Comparison of ENCODE assay signal across 9 mouse cellular contexts in the genomic region with DNA sequence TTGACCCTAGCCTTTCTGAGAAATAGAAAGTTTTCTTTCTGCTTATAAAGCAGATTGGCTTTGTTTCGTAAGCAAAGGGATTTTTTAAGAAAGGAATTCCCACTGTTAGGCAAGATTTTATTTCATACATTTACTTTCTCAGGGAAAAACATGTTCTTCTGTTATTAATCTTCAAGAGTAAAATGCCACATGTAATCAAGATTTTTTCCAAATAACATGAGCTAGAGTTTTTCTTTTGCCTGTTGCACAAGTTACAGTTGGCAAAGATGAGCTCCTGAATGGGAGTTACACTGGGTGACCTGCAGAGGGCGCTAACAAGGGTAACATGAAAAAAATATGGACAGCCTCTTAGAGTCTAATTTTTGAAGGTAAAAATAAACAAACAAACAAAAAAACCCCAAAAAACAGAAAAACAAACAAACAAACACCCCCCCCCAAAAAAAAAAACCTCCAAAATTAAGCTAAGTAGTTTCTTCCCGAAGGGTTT.
DNase-seq lines count a peak whose midpoint lies in the region; ATAC-seq lines count a peak whose summit lies in the region.
"Had no signal": no experiment of that assay in that cellular context is flagged by ENCODE, and none has a peak within 500 bp of the region (broad histone marks: within the 10 kb centered on the region; RNA-seq: fewer than 3 reads in every experiment).

No protein-coding gene starts in this region.

- no peaks in the 10 kb centered on the region for H3K36me3 ChIP-seq in hindbrain, embryonic 10.5 days
- H3K36me3 ChIP-seq: intestine, embryonic 15.5 days had no signal

- peak; percentile 61 for DNase-seq in gastrocnemius, adult 18-20 months (ENCODE audit: low spot score)
- DNase-seq in gastrocnemius, postnatal 36 days = no peak
- DNase-seq in testis, postnatal 10 days (ENCODE audit: low spot score) = peak; percentile 80
- no peak for DNase-seq in testis, postnatal 14 days (ENCODE audit: low spot score)
- peak; percentile 19 for DNase-seq in naive thymus-derived CD4-positive, alpha-beta T cell, adult 2 months (ENCODE audit: low read depth)
- no peak for DNase-seq in hindbrain, embryonic 10.5 days (ENCODE audit: low spot score)
- no peak for DNase-seq in ovary, adult 18-20 months (ENCODE audit: low spot score)

- no peak overlapping the region for H3K4me3 ChIP-seq in hindbrain, embryonic 10.5 days
- H3K4me3 ChIP-seq: intestine, embryonic 15.5 days had no signal

- H3K9me3 ChIP-seq in hindbrain, embryonic 10.5 days = no peaks in the 10 kb centered on the region
- H3K9me3 ChIP-seq: intestine, embryonic 15.5 days had no signal

- 75% methylated on average over 3 of the region's 3 CpGs for WGBS in hindbrain, embryonic 10.5 days

- no peaks in the 10 kb centered on the region for H3K27me3 ChIP-seq in hindbrain, embryonic 10.5 days (ENCODE audit: insufficient read depth, poor library complexity, severe bottlenecking)
- H3K27me3 ChIP-seq: intestine, embryonic 15.5 days had no signal

- 0 out of 2 replicates have a peak, but pooled peaks have one; percentile 58 for ATAC-seq in common myeloid progenitor, adult 5-6 weeks (replicated peaks; ENCODE audit: low read depth, poor library complexity, severe bottlenecking)
- ATAC-seq: intestine, embryonic 15.5 days had no signal

- H3K4me1 ChIP-seq in hindbrain, embryonic 10.5 days (replicated peaks) = peaks cover 10% of the 10 kb centered on the region; the same call in 1 of the 2 replicates
- H3K4me1 ChIP-seq: intestine, embryonic 15.5 days had no signal

- intact Hi-C loops in gastrocnemius, postnatal 36 days (cut with DNase I) = no loop called here

- H3K27ac ChIP-seq in hindbrain, embryonic 10.5 days = no peak overlapping the region
- H3K27ac ChIP-seq: intestine, embryonic 15.5 days had no signal

Comparison
In these comparisons a context has a peak if more than half of its experiments do, and no peak if none do; other contexts are left out.
1. DNase-seq: peak in gastrocnemius, adult 18-20 months (single experiment), testis, postnatal 10 days (single experiment) and naive thymus-derived CD4-positive, alpha-beta T cell, adult 2 months (single experiment); none in gastrocnemius, postnatal 36 days (0 of 2), testis, postnatal 14 days (single experiment), hindbrain, embryonic 10.5 days (single experiment) and ovary, adult 18-20 months (single experiment).